Mouse (Mus musculus) intestine, embryonic 15.5 days (tissue): ENCODE data around the gene Hist2h2ab. TPM values are rescaled to one million over a fixed set of nuclear protein-coding genes. Genes with fewer than 3 reads are reported as not detected.
"Not testable (repeated sequence)": the region's sequence is repeated elsewhere in the genome, so short reads cannot be mapped to it uniquely, and the experiment has no call there.

Experiments
- ATAC-seq: fragments of 200-750 bp; cut with Nextera tagmentation; 2 replicates; pipeline ENCODE4 v1.8.0; 2017; ENCODE audit warnings: moderate TSS enrichment, moderate library complexity
- H3K27ac ChIP-seq: fragments of 300-500 bp; sonication (generic); 2 replicates; pipeline ENCODE4 v1.5.1; 2015; ENCODE audit warnings: mild to moderate bottlenecking, inconsistent platforms
- H3K27me3 ChIP-seq: fragments of 300-500 bp; sonication (generic); replicated peaks from 2 replicates; pipeline ENCODE4 v1.6.1; 2015; ENCODE audit warnings: inconsistent platforms
- H3K36me3 ChIP-seq: fragments of 300-500 bp; sonication (generic); 2 replicates; pipeline ENCODE4 v1.6.1; 2015; ENCODE audit warnings: inconsistent platforms
- H3K4me1 ChIP-seq: fragments of 300-500 bp; sonication (generic); replicated peaks from 2 replicates; pipeline ENCODE4 v1.6.1; 2015; ENCODE audit warnings: inconsistent platforms
- H3K4me2 ChIP-seq: fragments of 300-500 bp; sonication (generic); replicated peaks from 2 replicates; pipeline ENCODE4 v1.6.1; 2015; ENCODE audit warnings: mild to moderate bottlenecking, inconsistent platforms
- H3K4me3 ChIP-seq: fragments of 300-500 bp; sonication (generic); replicated peaks from 2 replicates; pipeline ENCODE4 v1.5.1; 2015; ENCODE audit warnings: inconsistent platforms
- H3K9ac ChIP-seq: fragments of 300-500 bp; sonication (generic); 2 replicates; pipeline ENCODE4 v1.6.1; 2015; ENCODE audit warnings: inconsistent platforms
- H3K9me3 ChIP-seq: fragments of 300-500 bp; sonication (generic); 2 replicates; pipeline ENCODE4 v1.6.1; 2016; ENCODE audit warnings: inconsistent platforms
- WGBS: fragments of 180-500 bp; shearing (Covaris S2); methylation state at CpG from one replicate; pipeline ENCODE4 v1.1.7; 2015; 5-methylcytosine and 5-hydroxymethylcytosine counted together
- polyA plus RNA-seq: library from polyadenylated mRNA; unstranded; fragments of >200 nt; fragmentation: Nextera tagmentation; extraction: Ambion mirVana; gene quantifications from 2 replicates; pipeline ENCODE4 v1.2.1, GENCODE M21; 2015

Hist2h2ab gene
- polyA plus RNA-seq, 1 experiment from 2014 or later = 1.1 TPM

GRCm38 (mm10) chr3:96180727-96181477 lies 38.8 kb upstream of the Hist2h2ab start, which contains the start of gene Sv2a:
Sv2a (plus strand) TSS chr3:96181151.
- Histone ChIP-seq H3K4me3 (peak within 1 kb of the TSS; percentile 48), H3K4me2 (peak within 1 kb of the TSS; percentile 82), H3K9me3 (no peaks in the 10 kb centered on the region), H3K9ac (peak within 1 kb of the TSS; percentile 62), H3K4me1 (peaks cover 21% of the 10 kb centered on the region), H3K27me3 (no peaks in the 10 kb centered on the region), H3K36me3 (peaks cover 13% of the 10 kb centered on the region), H3K27ac (no peak within 1 kb of the TSS)
- peak; percentile 61; the same call in 1 of the 2 replicates for ATAC-seq
- under 1% methylated on average over 15 of the region's 23 CpGs for WGBS

- Histone ChIP-seq H3K27ac (no peak overlapping the region), H3K36me3 (peaks cover 5% of the 10 kb centered on the region), H3K9ac (no peak overlapping the region; the same call in 1 of the 2 replicates), H3K4me1 (peaks cover 21% of the 10 kb centered on the region), H3K9me3 (no peaks in the 10 kb centered on the region), H3K4me3 (peak overlapping the region; percentile 48), H3K27me3 (no peaks in the 10 kb centered on the region), H3K4me2 (peak overlapping the region; percentile 82)
- peak; percentile 50; the same call in 1 of the 2 replicates for ATAC-seq
- 37% methylated on average over 12 of the region's 12 CpGs for WGBS
Measured at GRCm38 (mm10) chr3:96181510-96182381, 37.9 kb upstream of the Hist2h2ab start.

GRCm38 (mm10) chr3:96182382-96182776 lies 37.3 kb upstream of the Hist2h2ab start:
- Histone ChIP-seq H3K27me3 (no peaks in the 10 kb centered on the region), H3K4me2 (peak overlapping the region; percentile 82), H3K36me3 (peaks cover 2% of the 10 kb centered on the region), H3K9ac (no peak overlapping the region), H3K4me1 (peaks cover 21% of the 10 kb centered on the region), H3K4me3 (no peak overlapping the region), H3K9me3 (no peaks in the 10 kb centered on the region), H3K27ac (peak overlapping the region; percentile 23; the same call in 1 of the 2 replicates)
- WGBS = 32% methylated on average over 4 of the region's 4 CpGs
- no peak for ATAC-seq

DNA sequence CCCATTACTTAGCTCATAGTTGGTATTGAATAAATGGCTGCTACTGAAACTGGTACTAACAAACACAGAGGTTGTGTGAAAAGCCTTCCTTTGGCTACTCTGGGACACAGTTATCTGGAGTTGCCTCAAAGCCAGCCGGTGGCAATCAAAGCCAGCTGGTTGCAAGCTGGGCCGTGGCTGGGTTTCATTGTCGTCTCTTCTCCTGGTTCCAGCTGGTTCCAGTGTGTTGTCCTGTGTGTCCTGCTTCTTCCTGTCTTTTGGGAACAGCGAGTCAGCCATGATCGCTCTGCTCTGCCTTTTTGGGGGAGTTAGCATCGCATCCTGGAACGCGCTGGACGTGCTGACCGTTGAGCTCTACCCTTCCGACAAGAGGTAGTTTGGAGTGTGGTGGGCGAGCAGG lies 26.7 kb upstream of the Hist2h2ab start:
- Histone ChIP-seq H3K27ac (no peak overlapping the region), H3K4me1 (peaks cover 6% of the 10 kb centered on the region), H3K4me2 (no peak overlapping the region), H3K4me3 (no peak overlapping the region), H3K9ac (no peak overlapping the region), H3K36me3 (no peaks in the 10 kb centered on the region), H3K27me3 (no peaks in the 10 kb centered on the region), H3K9me3 (no peaks in the 10 kb centered on the region)
- ATAC-seq = no peak
- WGBS = 68% methylated on average over 12 of the region's 12 CpGs

DNA sequence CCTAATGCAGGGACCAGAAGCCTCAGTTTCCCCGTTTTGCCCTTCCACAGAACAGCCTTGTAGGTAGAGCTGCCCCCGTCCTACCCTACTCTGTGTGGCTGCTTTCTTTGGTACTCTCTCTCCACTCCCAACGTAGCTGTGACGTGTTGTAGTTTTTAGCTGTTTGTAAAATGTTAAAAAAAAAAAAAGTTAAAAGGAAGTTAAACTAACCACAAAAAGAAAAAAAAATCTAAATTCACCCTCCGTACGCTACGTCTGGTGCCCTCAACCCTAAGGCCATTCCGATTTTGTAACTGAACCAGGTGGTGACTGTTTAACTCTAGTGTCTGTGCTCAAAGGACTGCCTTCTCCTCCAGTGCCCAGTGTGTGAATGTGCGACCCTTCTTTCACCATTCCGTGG lies 24.7 kb upstream of the Hist2h2ab start:
- 88% methylated on average over 10 of the region's 10 CpGs for WGBS
- no peak overlapping the region for H3K9ac ChIP-seq
- ATAC-seq = no peak
- no peak overlapping the region for H3K4me2 ChIP-seq
- H3K27ac ChIP-seq = no peak overlapping the region
- peaks cover 6% of the 10 kb centered on the region for H3K4me1 ChIP-seq
- H3K9me3 ChIP-seq = no peaks in the 10 kb centered on the region
- no peaks in the 10 kb centered on the region for H3K27me3 ChIP-seq
- no peaks in the 10 kb centered on the region for H3K36me3 ChIP-seq
- no peak overlapping the region for H3K4me3 ChIP-seq

GRCm38 (mm10) chr3:96195616-96196313 lies 23.9 kb upstream of the Hist2h2ab start:
- WGBS = 91% methylated on average over 11 of the region's 11 CpGs
- H3K27ac ChIP-seq = no peak overlapping the region
- no peak overlapping the region for H3K4me3 ChIP-seq
- no peaks in the 10 kb centered on the region for H3K27me3 ChIP-seq
- H3K9ac ChIP-seq = no peak overlapping the region
- H3K4me1 ChIP-seq = peaks cover 6% of the 10 kb centered on the region
- no peaks in the 10 kb centered on the region for H3K9me3 ChIP-seq
- H3K36me3 ChIP-seq = no peaks in the 10 kb centered on the region
- H3K4me2 ChIP-seq = 0 out of 2 replicates have a peak overlapping the region, but pooled peaks have one; percentile 95
- no peak for ATAC-seq

GRCm38 (mm10) chr3:96196437-96197128 lies 23.1 kb upstream of the Hist2h2ab start:
- no peaks in the 10 kb centered on the region for H3K9me3 ChIP-seq
- H3K27me3 ChIP-seq = no peaks in the 10 kb centered on the region
- H3K9ac ChIP-seq = peak overlapping the region; percentile 82
- H3K27ac ChIP-seq = peak overlapping the region; percentile 90
- 19% methylated on average over 27 of the region's 27 CpGs for WGBS
- H3K4me2 ChIP-seq = peak overlapping the region; percentile 95
- H3K36me3 ChIP-seq = no peaks in the 10 kb centered on the region
- H3K4me1 ChIP-seq = peaks cover 6% of the 10 kb centered on the region
- H3K4me3 ChIP-seq = peak overlapping the region; percentile 61
- ATAC-seq = no peak; the same call in 1 of the 2 replicates

GRCm38 (mm10) chr3:96197129-96197749 lies 22.4 kb upstream of the Hist2h2ab start:
- H3K9ac ChIP-seq = peak overlapping the region; percentile 82
- H3K4me3 ChIP-seq = peak overlapping the region; percentile 61
- WGBS = under 1% methylated on average over 50 of the region's 50 CpGs
- H3K9me3 ChIP-seq = no peaks in the 10 kb centered on the region
- peak overlapping the region; percentile 90 for H3K27ac ChIP-seq
- peaks cover 6% of the 10 kb centered on the region for H3K4me1 ChIP-seq
- peak overlapping the region; percentile 95 for H3K4me2 ChIP-seq
- peak; percentile 96 for ATAC-seq
- no peaks in the 10 kb centered on the region for H3K27me3 ChIP-seq
- no peaks in the 10 kb centered on the region for H3K36me3 ChIP-seq

DNA sequence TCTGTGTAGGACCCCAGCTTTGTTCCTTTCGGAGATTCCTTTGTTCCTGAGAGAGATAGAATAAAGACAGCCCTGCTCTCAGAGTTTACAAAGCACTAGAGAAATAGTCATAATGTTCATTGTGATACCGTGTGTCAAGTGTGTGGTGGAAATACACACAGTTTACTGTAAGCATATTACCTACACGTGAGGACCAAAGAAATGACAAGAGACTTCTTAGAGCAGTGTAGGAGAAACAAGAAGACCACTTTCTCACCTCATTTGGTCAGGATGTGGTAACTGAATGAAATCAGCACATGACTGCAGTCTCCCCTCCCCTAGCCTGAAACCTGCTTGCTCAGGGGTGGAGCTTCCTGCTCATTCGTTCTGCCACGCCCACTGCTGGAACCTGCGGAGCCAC lies 21.5 kb upstream of the Hist2h2ab start:
- Histone ChIP-seq H3K27ac (peak overlapping the region; percentile 19), H3K4me1 (peaks cover 6% of the 10 kb centered on the region), H3K4me2 (peak overlapping the region; percentile 95), H3K4me3 (peak overlapping the region; percentile 61), H3K9ac (peak overlapping the region; percentile 18; the same call in 1 of the 2 replicates), H3K36me3 (no peaks in the 10 kb centered on the region), H3K27me3 (no peaks in the 10 kb centered on the region), H3K9me3 (no peaks in the 10 kb centered on the region)
- ATAC-seq = peak; percentile 42
- WGBS = 4% methylated on average over 6 of the region's 6 CpGs

DNA sequence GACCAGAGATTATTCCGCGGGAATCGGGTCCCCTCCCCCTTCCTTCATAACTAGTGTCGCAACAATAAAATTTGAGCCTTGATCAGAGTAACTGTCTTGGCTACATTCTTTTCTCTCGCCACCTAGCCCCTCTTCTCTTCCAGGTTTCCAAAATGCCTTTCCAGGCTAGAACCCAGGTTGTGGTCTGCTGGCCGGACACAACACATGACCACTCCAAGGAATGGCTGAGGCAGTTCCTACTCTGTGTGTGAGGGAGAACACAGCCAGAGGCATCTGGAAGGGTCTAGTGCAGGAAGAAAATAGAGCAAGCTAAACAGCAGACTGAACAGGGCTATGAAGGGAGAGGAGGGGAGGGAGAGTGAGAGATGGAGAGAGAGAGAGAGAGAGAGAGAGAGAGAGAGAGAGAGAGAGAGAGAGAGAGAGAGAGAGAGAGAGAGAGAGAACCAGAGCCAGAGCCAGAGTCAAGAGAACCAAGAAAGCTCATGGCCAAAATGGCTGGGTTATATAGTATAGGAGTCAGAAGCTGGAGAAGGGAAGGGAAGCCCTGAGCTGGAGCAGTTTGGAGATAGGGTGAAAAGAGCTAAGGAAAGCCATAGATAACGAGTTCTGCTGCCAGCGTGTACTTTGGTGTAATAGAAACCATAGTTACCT lies 20.9 kb upstream of the Hist2h2ab start:
- not testable (repeated sequence) for ATAC-seq, H3K4me1 ChIP-seq, H3K36me3 ChIP-seq, H3K27ac ChIP-seq, H3K9ac ChIP-seq, H3K27me3 ChIP-seq, H3K4me3 ChIP-seq, H3K9me3 ChIP-seq
- WGBS = 26% methylated on average over 7 of the region's 8 CpGs
- H3K4me2 ChIP-seq = 0 out of 2 replicates have a peak overlapping the region, but pooled peaks have one; percentile 95

DNA sequence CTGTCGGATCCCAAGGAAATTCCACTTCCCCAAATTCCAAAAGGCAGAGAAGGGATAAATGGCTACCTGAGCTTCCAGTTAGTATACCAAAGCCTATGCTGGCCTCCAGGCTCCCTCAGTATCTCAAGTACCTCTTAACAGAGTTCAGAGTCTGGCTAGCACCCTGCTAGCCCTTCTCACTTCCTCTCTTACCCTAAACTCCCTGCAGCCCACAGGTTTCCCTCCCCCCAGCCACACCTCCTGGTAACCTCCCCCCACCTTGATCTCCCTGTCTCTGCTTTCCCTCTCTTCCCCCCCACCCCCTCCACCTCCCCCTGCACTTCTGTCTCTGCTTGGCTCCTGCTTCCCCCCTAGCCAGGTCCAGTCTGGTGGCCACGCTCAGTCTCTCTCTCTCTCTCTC lies 19.9 kb upstream of the Hist2h2ab start:
- no peaks in the 10 kb centered on the region for H3K27me3 ChIP-seq
- H3K4me2 ChIP-seq = no peak overlapping the region
- 73% methylated on average over 2 of the region's 2 CpGs for WGBS
- no peak overlapping the region for H3K9ac ChIP-seq
- no peaks in the 10 kb centered on the region for H3K9me3 ChIP-seq
- no peak overlapping the region for H3K4me3 ChIP-seq
- ATAC-seq = no peak
- H3K36me3 ChIP-seq = no peaks in the 10 kb centered on the region
- H3K4me1 ChIP-seq = peaks cover 6% of the 10 kb centered on the region
- no peak overlapping the region for H3K27ac ChIP-seq
